In the genomic region with DNA sequence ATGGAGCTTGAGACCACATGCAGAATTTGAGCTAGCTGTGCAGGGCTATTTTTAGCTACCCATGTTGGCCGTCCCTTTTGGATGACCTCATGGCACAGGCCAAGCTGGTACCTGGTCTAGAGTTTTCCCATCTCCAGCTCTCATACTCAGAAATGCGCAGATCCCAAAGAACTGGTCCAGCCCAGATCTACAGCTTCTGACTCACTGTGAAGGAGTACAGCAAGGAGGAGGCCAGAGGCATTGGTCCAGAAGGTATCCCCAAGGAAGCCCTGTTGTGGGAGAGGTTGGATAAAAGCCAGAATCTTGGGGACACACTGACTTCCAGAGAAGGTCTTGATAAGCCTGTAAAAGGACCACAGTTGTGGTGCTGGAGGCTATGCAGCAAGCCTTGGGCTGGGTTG, we compare ENCODE assay signal across 10 mouse cellular contexts.
DNase-seq lines count a peak whose midpoint lies in the region; ATAC-seq and TF ChIP-seq lines count a peak whose summit lies in the region.
"Had no signal": no experiment of that assay in that cellular context is flagged by ENCODE, and none has a peak within 500 bp of the region (broad histone marks: within the 10 kb centered on the region; RNA-seq: fewer than 3 reads in every experiment).

No protein-coding gene starts in this region.

- no peaks in the 10 kb centered on the region for H3K27me3 ChIP-seq in heart, embryonic 12.5 days (replicated peaks)
- H3K27me3 ChIP-seq in stomach, postnatal 0 days (ENCODE audit: control insufficient read depth, insufficient read depth, low read length), result no peaks in the 10 kb centered on the region

- 0 out of 2 replicates have a peak overlapping the region, but pooled peaks have one; percentile 36 for H3K27ac ChIP-seq in left cerebral cortex, adult 2 months
- H3K27ac ChIP-seq in heart, embryonic 12.5 days (ENCODE audit: poor library complexity, severe bottlenecking), result peak overlapping the region; percentile 89
- no peak overlapping the region for H3K27ac ChIP-seq in stomach, postnatal 0 days (replicated peaks)
- H3K27ac ChIP-seq: limb, embryonic 13.5 days; macrophage had no signal

- no peak; the same call in 1 of the 2 replicates for ATAC-seq in heart, embryonic 12.5 days (ENCODE audit: insufficient number of reproducible peaks, low FRiP score)
- ATAC-seq in stomach, postnatal 0 days (ENCODE audit: low FRiP score, low TSS enrichment), result peak; percentile 47

- intact Hi-C loops in left cerebral cortex, adult 2 months (cut with DNase I), result loop anchor here (5.0 kb wide), 2 partner anchors 75 to 335 kb away; no protein-coding TSS in a partner anchor

- 36% methylated on average over 2 of the region's 2 CpGs for WGBS in heart, embryonic 12.5 days
- 58% methylated on average over 2 of the region's 2 CpGs for WGBS in stomach, postnatal 0 days

- DNase-seq in left cerebral cortex, adult 2 months (ENCODE audit: extremely low spot score in 1 of 2, low spot score in 2 of 2), result peak in 1 of 2 experiments; percentile 20
- no peak for DNase-seq in left cerebral cortex, adult 9 months (ENCODE audit: low spot score in 2 of 2)
- DNase-seq in cerebellum, postnatal 14 days, result peak; percentile 69 to 80
- DNase-seq in stomach, postnatal 0 days (ENCODE audit: low spot score), result no peak
- no peak for DNase-seq in urinary bladder, postnatal 25 days (ENCODE audit: low spot score)
- DNase-seq in T-cell, adult 2 months (ENCODE audit: low spot score), result no peak
- DNase-seq in layer of hippocampus, postnatal 10 days (ENCODE audit: low spot score in 2 of 2), result no peak

- no peak overlapping the region for H3K9ac ChIP-seq in heart, embryonic 12.5 days
- H3K9ac ChIP-seq in stomach, postnatal 0 days (ENCODE audit: low read length), result no peak overlapping the region
- H3K9ac ChIP-seq: limb, embryonic 13.5 days had no signal

- H3K36me3 ChIP-seq in heart, embryonic 12.5 days, result no peaks in the 10 kb centered on the region
- no peaks in the 10 kb centered on the region for H3K36me3 ChIP-seq in stomach, postnatal 0 days (ENCODE audit: control insufficient read depth, insufficient read depth, low read length)
- H3K36me3 ChIP-seq: limb, embryonic 13.5 days had no signal

- H3K4me1 ChIP-seq in heart, embryonic 12.5 days (replicated peaks), result peaks cover 55% of the 10 kb centered on the region
- no peaks in the 10 kb centered on the region for H3K4me1 ChIP-seq in stomach, postnatal 0 days (replicated peaks; ENCODE audit: control insufficient read depth, insufficient read depth)

- no peak for TF ChIP-seq EP300 in stomach, postnatal 0 days (optimal IDR thresholded peaks at IDR 0.05)

- H3K4me2 ChIP-seq in heart, embryonic 12.5 days, result peak overlapping the region; percentile 45
- H3K4me2 ChIP-seq in stomach, postnatal 0 days (replicated peaks; ENCODE audit: low read depth), result no peak overlapping the region
- H3K4me2 ChIP-seq: limb, embryonic 13.5 days had no signal

- no peak overlapping the region for H3K4me3 ChIP-seq in left cerebral cortex, adult 2 months
- H3K4me3 ChIP-seq in heart, embryonic 12.5 days, result no peak overlapping the region
- H3K4me3 ChIP-seq in stomach, postnatal 0 days (ENCODE audit: low read depth, low read length), result no peak overlapping the region
- H3K4me3 ChIP-seq: limb, embryonic 13.5 days had no signal

- no peak for TF ChIP-seq CTCF in left cerebral cortex, adult 2 months (IDR thresholded peaks at IDR 0.05)
- TF ChIP-seq CTCF in stomach, postnatal 0 days (IDR thresholded peaks at IDR 0.05; ENCODE audit: low read depth), result no peak

- H3K9me3 ChIP-seq in heart, embryonic 12.5 days (replicated peaks), result no peaks in the 10 kb centered on the region
- no peaks in the 10 kb centered on the region for H3K9me3 ChIP-seq in stomach, postnatal 0 days (ENCODE audit: control insufficient read depth, low read length)
- H3K9me3 ChIP-seq: limb, embryonic 13.5 days had no signal

Comparison
In these comparisons a context has a peak if more than half of its experiments do, and no peak if none do; other contexts are left out.
1. DNase-seq: peak in cerebellum, postnatal 14 days (2 of 2); none in left cerebral cortex, adult 9 months (0 of 2), stomach, postnatal 0 days (single experiment), urinary bladder, postnatal 25 days (single experiment), T-cell, adult 2 months (single experiment) and layer of hippocampus, postnatal 10 days (0 of 2).